Mouse (Mus musculus): ENCODE results near the gene Casq2.
"Not testable (repeated sequence)": the region's sequence is repeated elsewhere in the genome, so short reads cannot be mapped to it uniquely, and the experiment has no call there.

Casq2 gene

DNA sequence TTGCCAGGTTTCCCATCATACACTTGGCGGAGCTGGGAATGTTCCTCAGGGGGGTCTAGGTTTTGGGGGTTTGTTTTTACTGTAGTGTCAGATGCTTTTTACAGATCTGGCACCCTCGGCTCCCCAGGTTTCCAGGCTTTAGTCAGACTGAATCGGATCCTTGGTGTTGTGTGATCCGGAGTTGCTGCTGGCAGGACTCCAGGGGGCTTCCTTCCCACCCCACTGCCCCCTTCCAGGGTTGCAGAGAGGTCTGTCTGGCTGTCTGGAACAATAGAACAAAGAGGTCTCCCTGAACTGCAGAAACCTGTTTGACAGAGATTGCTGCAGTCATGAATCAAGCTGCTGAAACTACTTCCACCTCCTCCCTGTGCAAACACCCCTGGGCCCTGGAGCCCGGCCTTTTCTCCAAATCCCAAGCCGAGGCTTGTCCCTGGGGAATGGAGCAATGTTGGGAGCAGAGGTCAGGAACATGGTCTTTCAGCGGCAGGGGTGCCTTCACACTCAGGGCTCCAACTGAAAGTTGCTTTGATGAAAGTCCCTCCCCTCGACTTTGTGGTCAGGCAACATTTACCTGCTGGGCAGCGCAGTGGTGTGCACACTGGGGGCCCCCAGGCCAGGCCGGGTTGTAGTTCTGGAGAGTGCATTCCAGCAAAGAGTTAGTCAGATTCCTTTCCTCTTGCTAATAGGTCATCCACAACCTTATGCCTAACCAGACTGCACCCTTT, 49.3 kb downstream of the Casq2 start:
- DNase-seq (ENCODE audit: low read depth, low spot score): no peak

- DNase-seq (ENCODE audit: low read depth, low spot score): no peak
These were observed 50.9 kb downstream of the Casq2 start for GRCm38 (mm10) chr3:102137158-102137557.

GRCm38 (mm10) chr3:102138899-102139298, 52.7 kb downstream of the Casq2 start:
- DNase-seq (ENCODE audit: low read depth, low spot score): no peak

- no peak for DNase-seq (ENCODE audit: low read depth, low spot score)
These were observed 54.4 kb downstream of the Casq2 start for GRCm38 (mm10) chr3:102140606-102141005.

DNA sequence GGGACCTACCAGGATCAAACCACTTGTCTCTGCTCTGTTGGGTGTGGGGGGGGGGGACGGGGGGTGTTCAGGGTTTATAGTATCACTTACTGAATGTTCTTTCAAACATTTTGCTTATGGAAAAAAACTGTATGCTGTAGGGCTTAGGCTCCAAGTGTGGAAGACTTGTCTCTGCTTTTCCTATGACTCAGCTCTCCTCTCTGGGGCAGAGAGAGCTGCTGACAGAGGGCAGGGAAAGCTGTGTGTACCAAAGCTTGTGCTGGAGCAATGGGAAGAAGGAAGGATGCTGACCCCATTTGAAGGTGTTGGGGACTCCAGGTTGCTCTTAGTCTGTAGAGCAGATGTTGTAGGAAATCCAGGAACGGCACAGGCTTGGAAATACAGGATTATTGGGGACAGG, 55.2 kb downstream of the Casq2 start:
- no peak for DNase-seq (ENCODE audit: low read depth, low spot score)

DNA sequence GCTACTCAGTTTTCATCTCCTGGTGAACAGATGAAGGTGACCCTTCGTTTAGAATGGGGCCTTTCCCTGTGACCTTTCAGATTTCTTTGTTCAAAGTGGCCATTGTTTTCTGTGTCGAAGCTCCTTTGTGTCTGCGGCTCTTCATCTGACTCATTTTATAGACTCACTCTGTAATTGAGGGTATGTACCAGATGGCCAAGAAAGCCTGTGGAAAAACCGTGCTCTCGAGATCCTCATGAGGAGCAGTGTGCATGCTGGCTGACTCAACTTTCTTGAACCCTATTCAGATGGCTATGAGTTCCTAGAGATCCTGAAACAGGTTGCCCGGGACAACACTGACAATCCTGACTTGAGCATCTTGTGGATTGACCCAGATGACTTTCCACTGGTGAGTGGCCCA, 55.7 kb downstream of the Casq2 start:
- DNase-seq (ENCODE audit: low read depth, low spot score): no peak

GRCm38 (mm10) chr3:102142947-102143346, 56.7 kb downstream of the Casq2 start:
- DNase-seq (ENCODE audit: low read depth, low spot score): no peak

DNA sequence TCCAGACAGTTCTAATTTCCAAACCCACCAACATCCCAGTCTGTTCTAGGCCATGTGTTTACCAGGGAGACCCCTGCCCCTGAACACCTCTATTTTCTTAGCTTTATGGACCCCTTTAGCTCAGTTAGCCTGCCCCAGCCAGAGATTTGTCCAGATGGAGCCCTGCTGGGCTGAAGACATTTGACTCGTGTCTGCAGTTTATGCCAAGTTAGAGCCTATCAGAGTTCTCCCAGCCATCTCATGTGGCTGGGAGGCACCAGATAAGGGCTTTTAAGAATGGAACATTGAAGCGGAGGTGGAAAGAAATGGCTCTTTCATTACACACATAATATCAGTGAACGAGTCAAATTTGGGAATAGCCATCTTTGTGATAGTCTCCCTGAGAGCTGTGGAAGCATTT, 57.3 kb downstream of the Casq2 start:
- no peak for DNase-seq (ENCODE audit: low read depth, low spot score)

GRCm38 (mm10) chr3:102144401-102144800, 58.2 kb downstream of the Casq2 start:
- DNase-seq (ENCODE audit: low read depth, low spot score): no peak

GRCm38 (mm10) chr3:102145645-102146386, 59.6 kb downstream of the Casq2 start:
- DNase-seq (ENCODE audit: low read depth, low spot score): no peak

GRCm38 (mm10) chr3:102146428-102146827, 60.2 kb downstream of the Casq2 start:
- no peak for DNase-seq (ENCODE audit: low read depth, low spot score)

- no peak for DNase-seq (ENCODE audit: low read depth, low spot score)
These were observed 61.0 kb downstream of the Casq2 start for GRCm38 (mm10) chr3:102147189-102147588.

- DNase-seq (ENCODE audit: low read depth, low spot score): no peak
These were observed 63.7 kb downstream of the Casq2 start for GRCm38 (mm10) chr3:102149941-102150340.

GRCm38 (mm10) chr3:102151850-102152249, 65.6 kb downstream of the Casq2 start:
- no peak for DNase-seq (ENCODE audit: low read depth, low spot score)

DNA sequence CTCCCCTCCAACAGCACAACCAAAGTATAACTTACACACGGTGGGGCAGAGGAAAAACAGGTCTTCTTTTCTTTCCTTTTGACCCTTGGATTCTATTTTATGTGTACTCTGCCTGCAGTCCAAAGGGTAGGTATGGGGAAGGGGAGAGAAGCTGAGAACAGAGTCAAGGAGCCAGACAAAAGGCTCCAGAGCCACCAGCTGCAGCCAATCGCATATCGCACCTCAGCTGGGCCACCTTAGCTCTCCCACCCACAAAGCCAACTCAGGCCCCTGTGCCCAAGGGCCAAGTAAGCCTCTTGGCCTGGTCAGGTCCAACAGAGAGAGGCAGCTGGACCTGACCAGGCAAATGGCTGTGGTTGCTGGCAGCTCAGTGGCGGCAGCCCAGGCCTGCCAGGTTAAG, 66.3 kb downstream of the Casq2 start:
- no peak for DNase-seq (ENCODE audit: low read depth, low spot score)

GRCm38 (mm10) chr3:102152872-102153271, 66.7 kb downstream of the Casq2 start:
- no peak for DNase-seq (ENCODE audit: low read depth, low spot score)

DNA sequence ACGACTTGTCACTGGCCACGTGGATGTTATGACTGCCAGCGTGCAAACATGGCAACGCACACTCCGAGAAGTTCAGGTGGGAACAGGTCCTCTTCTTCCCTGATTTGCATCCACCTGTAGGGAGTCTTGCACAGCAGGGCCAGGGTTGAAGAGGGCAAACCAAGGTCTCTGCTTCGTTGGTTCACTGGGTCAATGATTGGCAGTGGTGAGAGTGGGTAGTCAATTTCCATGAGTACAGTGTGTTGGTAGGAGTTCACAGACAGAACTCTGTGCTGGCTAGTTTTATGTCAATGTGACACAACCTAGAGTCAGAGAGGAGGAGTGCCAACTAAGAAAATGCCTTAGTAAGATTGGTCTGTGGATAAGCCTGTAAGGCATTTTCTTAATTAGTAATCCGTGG, 67.9 kb downstream of the Casq2 start:
- DNase-seq (ENCODE audit: low read depth, low spot score): no peak

GRCm38 (mm10) chr3:102156737-102157136, 70.5 kb downstream of the Casq2 start:
- DNase-seq (ENCODE audit: low read depth, low spot score): no peak

GRCm38 (mm10) chr3:102157652-102158051, 71.4 kb downstream of the Casq2 start:
- no peak for DNase-seq (ENCODE audit: low read depth, low spot score)

DNA sequence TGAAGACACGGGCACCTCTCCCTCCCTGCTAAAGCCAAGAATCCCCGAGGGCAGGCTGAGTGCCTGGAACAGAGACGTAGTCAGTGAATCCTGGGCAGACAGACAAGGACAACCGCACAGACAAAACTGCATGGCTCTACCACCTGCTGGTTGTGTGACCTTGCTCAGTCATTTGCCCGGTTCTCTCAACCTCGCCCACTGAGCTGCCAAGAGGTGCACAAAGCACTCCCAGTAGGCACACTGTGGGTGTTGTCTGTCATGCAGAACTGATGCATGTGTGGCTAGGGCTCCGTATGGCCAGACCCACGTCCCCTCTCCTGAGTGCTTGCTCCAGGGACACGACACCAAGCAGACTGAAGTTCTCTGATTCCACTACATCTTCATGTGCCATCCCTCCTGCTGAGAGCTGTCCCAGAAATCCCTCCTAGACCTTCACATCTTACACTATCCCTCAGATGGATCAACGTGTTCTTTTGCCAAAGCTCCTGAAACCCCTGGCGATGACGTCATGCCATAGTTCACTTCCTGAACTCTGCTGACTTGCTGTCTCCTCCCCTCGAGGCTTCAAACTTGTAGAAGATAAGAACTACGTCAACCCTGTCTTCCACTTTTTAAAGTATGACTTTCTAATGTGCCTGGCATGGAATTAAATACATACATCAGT, 72.7 kb downstream of the Casq2 start:
- DNase-seq (ENCODE audit: low read depth, low spot score): no peak

GRCm38 (mm10) chr3:102159423-102160325, 73.5 kb downstream of the Casq2 start:
- no peak for DNase-seq (ENCODE audit: low read depth, low spot score)

DNA sequence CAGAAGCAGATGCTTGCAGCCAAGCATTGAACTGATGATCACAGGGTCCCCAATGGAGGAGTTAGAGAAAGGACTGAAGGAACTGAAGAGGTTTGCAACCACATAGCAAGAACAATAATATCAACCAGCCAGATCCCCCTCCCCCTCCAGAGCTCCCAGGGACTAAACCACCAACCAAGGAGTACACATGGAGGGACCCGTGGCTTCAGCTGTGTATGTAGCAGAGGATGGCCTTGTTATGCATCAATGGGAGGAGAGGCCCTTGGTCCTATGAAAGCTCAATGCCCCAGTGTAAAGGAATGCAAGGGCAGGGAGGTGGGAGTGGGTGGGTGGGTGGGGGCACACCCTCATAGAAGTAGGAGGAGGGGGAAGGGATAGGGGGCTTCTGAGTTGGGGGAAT, 77.6 kb downstream of the Casq2 start:
- not testable (repeated sequence) for DNase-seq (ENCODE audit: low read depth, low spot score)

All from retina, adult 2 months (tissue).